Mouse (Mus musculus) erythroblast, embryonic 14.5 days (primary cell): Measurements from ENCODE around the gene Tasp1.

ENCODE experiments used
- GATA1 ChIP-seq: IDR thresholded peaks from 2 replicates; pipeline ENCODE4 v1.6.1; 2012; ENCODE audit warnings: low read length, inconsistent platforms, mixed read lengths
- TAL1 ChIP-seq: IDR thresholded peaks from 3 replicates; pipeline ENCODE4 v1.6.1; 2012; ENCODE audit warnings: low read length, inconsistent platforms, mixed read lengths

DNA sequence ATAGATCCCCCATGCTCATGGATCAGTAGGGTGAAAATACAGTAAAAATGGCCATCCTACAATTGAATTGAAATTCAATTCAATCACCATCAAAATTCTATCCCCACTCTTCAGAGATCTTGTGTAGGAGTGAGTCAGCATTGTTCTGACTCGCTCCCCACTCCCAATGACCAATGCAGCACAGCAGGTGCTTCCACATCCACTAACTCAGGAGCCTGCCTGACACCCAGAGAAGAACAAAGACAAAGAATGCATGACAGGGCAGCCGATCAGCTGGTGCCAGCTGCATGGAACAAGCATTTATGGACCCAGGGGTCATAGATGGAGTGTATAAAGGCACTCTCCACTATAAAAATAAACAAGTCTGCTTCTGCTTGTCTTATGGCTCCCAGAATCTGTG, 129.0 kb downstream of the Tasp1 start:
- TF ChIP-seq TAL1: no peak
- TF ChIP-seq GATA1: no peak
